Mouse (Mus musculus): ENCODE results near the gene Hnrnph2. TPM values are rescaled to one million over a fixed set of nuclear protein-coding genes. Genes with fewer than 3 reads are reported as not detected.

Hnrnph2 gene
- polyA plus RNA-seq, 1 experiment = 15.9 TPM

GRCm38 (mm10) chrX:134623350-134623749, 22.4 kb downstream of the Hnrnph2 start:
- DNase-seq = no peak
- no peak overlapping the region for H3K27ac ChIP-seq (ENCODE audit: control insufficient read depth, insufficient read depth, low read length)
- H3K27me3 ChIP-seq (ENCODE audit: control insufficient read depth, insufficient read depth, low read length) = no peaks in the 10 kb centered on the region
- no peaks in the 10 kb centered on the region for H3K4me1 ChIP-seq (replicated peaks; ENCODE audit: control insufficient read depth, insufficient read depth, low read length)
- H3K4me3 ChIP-seq (ENCODE audit: control insufficient read depth, insufficient read depth, low read length) = no peak overlapping the region
- H3K36me3 ChIP-seq (ENCODE audit: control insufficient read depth, insufficient read depth, low read length) = no peaks in the 10 kb centered on the region
- WGBS = 94% methylated on average over 4 of the region's 4 CpGs
- TF ChIP-seq POLR2A (IDR thresholded peaks at IDR 0.05; ENCODE audit: control insufficient read depth, extremely low read depth, insufficient read depth, low read length, poor library complexity) = no peak
- TF ChIP-seq CTCF (IDR thresholded peaks at IDR 0.05; ENCODE audit: borderline replicate concordance, control insufficient read depth, extremely low read depth, insufficient read depth, low read length, poor library complexity) = no peak

GRCm38 (mm10) chrX:134628200-134628599, 27.2 kb downstream of the Hnrnph2 start:
- DNase-seq = no peak
- Histone ChIP-seq H3K27ac (ENCODE audit: control insufficient read depth, insufficient read depth, low read length) (no peak overlapping the region), H3K36me3 (ENCODE audit: control insufficient read depth, insufficient read depth, low read length) (no peaks in the 10 kb centered on the region), H3K27me3 (ENCODE audit: control insufficient read depth, insufficient read depth, low read length) (no peaks in the 10 kb centered on the region), H3K4me1 (replicated peaks; ENCODE audit: control insufficient read depth, insufficient read depth, low read length) (no peaks in the 10 kb centered on the region), H3K4me3 (ENCODE audit: control insufficient read depth, insufficient read depth, low read length) (no peak overlapping the region)
- TF ChIP-seq POLR2A (IDR thresholded peaks at IDR 0.05; ENCODE audit: control insufficient read depth, extremely low read depth, insufficient read depth, low read length, poor library complexity) (no peak), CTCF (IDR thresholded peaks at IDR 0.05; ENCODE audit: borderline replicate concordance, control insufficient read depth, extremely low read depth, insufficient read depth, low read length, poor library complexity) (no peak)
- 80% methylated on average over 2 of the region's 2 CpGs for WGBS

GRCm38 (mm10) chrX:134632710-134633109, 31.7 kb downstream of the Hnrnph2 start:
- H3K4me1 ChIP-seq (replicated peaks; ENCODE audit: control insufficient read depth, insufficient read depth, low read length) = no peaks in the 10 kb centered on the region
- H3K4me3 ChIP-seq (ENCODE audit: control insufficient read depth, insufficient read depth, low read length) = no peak overlapping the region
- no peak for DNase-seq
- 75% methylated on average over 5 of the region's 5 CpGs for WGBS
- TF ChIP-seq CTCF (IDR thresholded peaks at IDR 0.05; ENCODE audit: borderline replicate concordance, control insufficient read depth, extremely low read depth, insufficient read depth, low read length, poor library complexity) = no peak
- no peak for TF ChIP-seq POLR2A (IDR thresholded peaks at IDR 0.05; ENCODE audit: control insufficient read depth, extremely low read depth, insufficient read depth, low read length, poor library complexity)
- no peaks in the 10 kb centered on the region for H3K36me3 ChIP-seq (ENCODE audit: control insufficient read depth, insufficient read depth, low read length)
- H3K27ac ChIP-seq (ENCODE audit: control insufficient read depth, insufficient read depth, low read length) = no peak overlapping the region
- H3K27me3 ChIP-seq (ENCODE audit: control insufficient read depth, insufficient read depth, low read length) = no peaks in the 10 kb centered on the region

- WGBS = 75% methylated on average over 3 of the region's 3 CpGs
- Histone ChIP-seq H3K4me3 (ENCODE audit: control insufficient read depth, insufficient read depth, low read length) (no peak overlapping the region), H3K27me3 (ENCODE audit: control insufficient read depth, insufficient read depth, low read length) (no peaks in the 10 kb centered on the region), H3K36me3 (ENCODE audit: control insufficient read depth, insufficient read depth, low read length) (no peaks in the 10 kb centered on the region), H3K27ac (ENCODE audit: control insufficient read depth, insufficient read depth, low read length) (no peak overlapping the region), H3K4me1 (replicated peaks; ENCODE audit: control insufficient read depth, insufficient read depth, low read length) (no peaks in the 10 kb centered on the region; the same call in 1 of the 2 replicates)
- no peak for DNase-seq
- TF ChIP-seq POLR2A (IDR thresholded peaks at IDR 0.05; ENCODE audit: control insufficient read depth, extremely low read depth, insufficient read depth, low read length, poor library complexity) (no peak), CTCF (IDR thresholded peaks at IDR 0.05; ENCODE audit: borderline replicate concordance, control insufficient read depth, extremely low read depth, insufficient read depth, low read length, poor library complexity) (no peak)
These were observed 34.1 kb downstream of the Hnrnph2 start for GRCm38 (mm10) chrX:134635111-134635510.

GRCm38 (mm10) chrX:134635860-134636259, 34.9 kb downstream of the Hnrnph2 start:
- H3K36me3 ChIP-seq (ENCODE audit: control insufficient read depth, insufficient read depth, low read length) = no peaks in the 10 kb centered on the region
- no peak for TF ChIP-seq CTCF (IDR thresholded peaks at IDR 0.05; ENCODE audit: borderline replicate concordance, control insufficient read depth, extremely low read depth, insufficient read depth, low read length, poor library complexity)
- TF ChIP-seq POLR2A (IDR thresholded peaks at IDR 0.05; ENCODE audit: control insufficient read depth, extremely low read depth, insufficient read depth, low read length, poor library complexity) = no peak
- no peak overlapping the region for H3K27ac ChIP-seq (ENCODE audit: control insufficient read depth, insufficient read depth, low read length)
- no peaks in the 10 kb centered on the region for H3K27me3 ChIP-seq (ENCODE audit: control insufficient read depth, insufficient read depth, low read length)
- WGBS = 88% methylated on average over 3 of the region's 3 CpGs
- no peak for DNase-seq
- H3K4me3 ChIP-seq (ENCODE audit: control insufficient read depth, insufficient read depth, low read length) = no peak overlapping the region
- H3K4me1 ChIP-seq (replicated peaks; ENCODE audit: control insufficient read depth, insufficient read depth, low read length) = no peaks in the 10 kb centered on the region; the same call in 1 of the 2 replicates

- WGBS = 12% methylated on average over 10 of the region's 10 CpGs
- TF ChIP-seq CTCF (IDR thresholded peaks at IDR 0.05; ENCODE audit: borderline replicate concordance, control insufficient read depth, extremely low read depth, insufficient read depth, low read length, poor library complexity) (no peak), POLR2A (IDR thresholded peaks at IDR 0.05; ENCODE audit: control insufficient read depth, extremely low read depth, insufficient read depth, low read length, poor library complexity) (no peak)
- DNase-seq = no peak
These were observed 40.2 kb downstream of the Hnrnph2 start for GRCm38 (mm10) chrX:134641000-134641760.

More at GRCm38 (mm10) chrX:134641000-134641760, 40.2 kb downstream of the Hnrnph2 start:
- H3K4me1 ChIP-seq (replicated peaks; ENCODE audit: control insufficient read depth, insufficient read depth, low read length) = no peaks in the 10 kb centered on the region; the same call in 1 of the 2 replicates
- no peak overlapping the region for H3K4me3 ChIP-seq (ENCODE audit: control insufficient read depth, insufficient read depth, low read length)
- no peaks in the 10 kb centered on the region for H3K27me3 ChIP-seq (ENCODE audit: control insufficient read depth, insufficient read depth, low read length)
- H3K36me3 ChIP-seq (ENCODE audit: control insufficient read depth, insufficient read depth, low read length) = no peaks in the 10 kb centered on the region
- H3K27ac ChIP-seq (ENCODE audit: control insufficient read depth, insufficient read depth, low read length) = no peak overlapping the region

Measured in thymus, adult 2 months (tissue).